Mouse (Mus musculus): ENCODE results near the gene Hoxd4.

The Hoxd4 gene

DNA sequence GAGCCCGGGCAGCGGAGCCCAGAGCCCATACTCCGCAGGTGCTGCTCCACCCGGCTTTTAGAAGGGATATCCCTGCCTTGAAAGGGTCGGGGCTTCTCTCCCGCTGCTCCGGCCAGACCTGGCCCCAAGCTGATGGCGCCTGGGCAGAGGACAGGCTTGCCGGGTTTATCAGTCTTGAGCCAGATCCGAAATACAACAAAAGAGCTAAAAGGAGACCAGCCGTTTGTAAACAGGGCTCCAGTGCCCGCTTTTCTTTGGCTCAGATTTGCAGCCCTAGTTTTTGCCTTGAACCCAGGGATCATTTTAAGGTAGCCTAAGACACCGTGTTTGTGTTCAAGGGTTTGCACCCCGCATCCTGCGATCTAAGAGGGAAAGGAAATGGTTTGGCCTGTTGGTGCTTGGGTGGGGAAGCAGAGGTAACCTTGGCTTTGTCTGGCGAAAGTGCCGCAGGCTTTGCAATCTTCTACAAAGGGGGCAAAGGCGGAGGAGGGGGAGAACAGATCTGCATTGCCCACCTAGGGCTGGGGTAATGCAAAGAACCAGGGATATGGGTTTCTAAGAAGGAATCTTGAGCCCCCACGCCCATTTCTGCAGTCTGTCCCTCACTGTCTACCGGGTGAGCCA, 18.8 kb upstream of the Hoxd4 start:
- DNase-seq (ENCODE audit: low spot score) = no peak

GRCm38 (mm10) chr2:74693432-74693827, 18.3 kb upstream of the Hoxd4 start:
- no peak for DNase-seq (ENCODE audit: low spot score)

GRCm38 (mm10) chr2:74694066-74694465, 17.7 kb upstream of the Hoxd4 start:
- no peak for DNase-seq (ENCODE audit: low spot score)

GRCm38 (mm10) chr2:74695383-74695782, 16.3 kb upstream of the Hoxd4 start:
- DNase-seq (ENCODE audit: low spot score) = no peak

- DNase-seq (ENCODE audit: low spot score) = no peak
Observed at GRCm38 (mm10) chr2:74695813-74696430, 15.8 kb upstream of the Hoxd4 start.

GRCm38 (mm10) chr2:74696442-74697335, 15.0 kb upstream of the Hoxd4 start:
- DNase-seq (ENCODE audit: low spot score) = no peak

- no peak for DNase-seq (ENCODE audit: low spot score)
Observed at GRCm38 (mm10) chr2:74697567-74698121, 14.1 kb upstream of the Hoxd4 start, which contains the start of gene Hoxd9. Hoxd9 (plus strand) TSS chr2:74697727.

DNA sequence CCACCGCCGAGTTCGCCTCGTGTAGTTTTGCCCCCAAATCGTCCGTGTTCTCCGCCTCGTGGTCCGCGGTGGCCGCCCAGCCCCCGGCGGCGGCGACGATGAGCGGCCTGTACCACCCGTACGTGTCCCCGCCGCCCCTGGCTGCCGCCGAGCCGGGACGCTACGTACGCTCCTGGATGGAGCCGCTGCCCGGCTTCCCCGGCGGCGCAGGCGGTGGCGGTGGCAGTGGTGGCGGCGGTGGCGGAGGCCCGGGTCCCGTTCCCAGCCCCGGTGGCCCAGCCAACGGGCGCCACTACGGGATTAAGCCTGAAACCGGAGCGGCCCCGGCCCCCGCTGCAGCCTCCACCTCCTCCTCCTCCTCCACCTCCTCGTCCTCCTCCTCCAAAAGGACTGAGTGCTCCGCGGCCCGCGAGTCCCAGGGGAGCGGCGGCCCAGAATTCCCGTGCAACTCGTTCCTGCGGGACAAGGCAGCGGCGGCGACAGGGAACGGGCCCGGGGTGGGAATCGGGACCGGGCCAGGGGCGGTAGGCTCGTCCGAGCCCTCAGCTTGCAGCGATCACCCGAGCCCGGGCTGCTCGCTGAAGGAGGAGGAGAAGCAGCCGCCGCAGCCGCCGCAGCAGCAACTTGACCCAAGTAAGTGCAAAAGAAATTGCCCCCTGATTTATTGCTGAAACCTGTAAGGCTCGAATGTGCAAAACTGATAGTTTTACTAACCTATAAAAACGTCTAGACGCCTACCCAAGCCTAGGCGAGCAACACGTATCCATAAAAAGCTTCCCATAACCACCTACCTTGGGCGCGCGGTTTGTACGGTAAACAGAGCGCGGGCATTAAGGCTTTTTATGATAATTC, 13.3 kb upstream of the Hoxd4 start:
- no peak for DNase-seq (ENCODE audit: low spot score)

- DNase-seq (ENCODE audit: low spot score) = no peak
Observed at GRCm38 (mm10) chr2:74699053-74699430, 12.7 kb upstream of the Hoxd4 start.

- DNase-seq (ENCODE audit: low spot score) = no peak
Observed at GRCm38 (mm10) chr2:74699664-74700545, 11.8 kb upstream of the Hoxd4 start.

GRCm38 (mm10) chr2:74700546-74701112, 11.1 kb upstream of the Hoxd4 start:
- DNase-seq (ENCODE audit: low spot score) = no peak

- peak; percentile 66 for DNase-seq (ENCODE audit: low spot score)
Observed at GRCm38 (mm10) chr2:74701949-74702819, 9.5 kb upstream of the Hoxd4 start.

DNA sequence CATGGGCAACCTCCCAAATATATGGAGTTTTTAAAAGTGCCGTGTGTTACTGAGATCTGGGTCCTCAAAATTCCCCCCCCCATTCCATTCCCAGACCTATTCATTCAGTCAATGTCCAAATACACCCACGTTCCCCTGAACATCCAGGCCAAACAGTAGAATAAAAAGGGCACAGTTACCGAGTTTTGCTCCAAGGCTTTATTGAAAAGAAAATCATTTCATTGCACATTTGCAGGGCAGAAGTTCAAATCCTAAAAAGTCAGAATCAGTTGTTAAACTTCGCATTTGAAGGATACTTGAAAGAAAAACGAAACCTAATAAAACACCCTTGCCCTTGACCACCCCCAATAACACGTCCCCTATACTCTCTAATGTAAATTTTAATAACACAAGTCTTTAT, 8.9 kb upstream of the Hoxd4 start:
- DNase-seq (ENCODE audit: low spot score) = no peak

DNA sequence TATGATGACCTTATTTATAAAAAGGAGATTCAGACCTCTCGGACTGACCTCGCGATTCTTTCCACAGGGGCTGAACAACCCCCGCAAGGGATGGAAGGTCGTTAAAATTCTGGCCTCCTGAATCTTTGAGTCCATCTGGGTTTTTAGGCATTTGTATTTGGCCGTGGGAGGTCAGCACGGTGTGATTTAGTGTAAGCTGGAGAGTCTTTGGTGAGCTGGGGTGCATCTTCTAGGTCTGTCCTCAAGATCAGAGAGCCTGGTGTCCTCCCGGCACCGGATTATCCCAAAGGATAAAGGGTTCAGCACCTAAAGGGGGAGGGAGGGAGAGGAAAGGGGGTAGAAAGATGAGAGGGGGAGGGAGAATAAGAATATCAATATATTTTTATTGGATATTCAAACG, 8.4 kb upstream of the Hoxd4 start:
- no peak for DNase-seq (ENCODE audit: low spot score)

- no peak for DNase-seq (ENCODE audit: low spot score)
Observed at GRCm38 (mm10) chr2:74703720-74704392, 7.9 kb upstream of the Hoxd4 start.

- DNase-seq (ENCODE audit: low spot score) = no peak
Observed at GRCm38 (mm10) chr2:74704393-74704998, 7.2 kb upstream of the Hoxd4 start, which contains the start of gene Hoxd8. Hoxd8 (plus strand) TSS chr2:74704615.

GRCm38 (mm10) chr2:74704999-74705466, 6.7 kb upstream of the Hoxd4 start:
- no peak for DNase-seq (ENCODE audit: low spot score)

- DNase-seq (ENCODE audit: low spot score) = no peak
Observed at GRCm38 (mm10) chr2:74705467-74706089, 6.2 kb upstream of the Hoxd4 start.
